Mouse (Mus musculus) brown adipose tissue, adult 24 weeks (tissue): ENCODE data around the gene Rlbp1. TPM values are rescaled to one million over a fixed set of nuclear protein-coding genes. Genes with fewer than 3 reads are reported as not detected.

Source experiments
- H3K27ac ChIP-seq: fragments of 200-500 bp; replicated peaks from 2 replicates; pipeline ENCODE4 v1.5.1; 2012; ENCODE audit warnings: low read depth, mild to moderate bottlenecking, low read length
- H3K4me1 ChIP-seq: fragments of 200-500 bp; 2 replicates; pipeline ENCODE4 v1.6.1; 2012; ENCODE audit warnings: low read length, mixed read lengths; ENCODE audit not compliant: control insufficient read depth, insufficient read depth, insufficient read length
- H3K4me3 ChIP-seq: fragments of 200-500 bp; 2 replicates; pipeline ENCODE4 v1.5.1; 2012; ENCODE audit warnings: low read depth, mild to moderate bottlenecking, low read length, moderate library complexity; ENCODE audit not compliant: insufficient read depth
- polyA plus RNA-seq: library from polyadenylated mRNA; stranded (reverse); fragments of >200 nt; gene quantifications from 2 replicates; pipeline ENCODE4 v1.2.4, GENCODE M21; 2012; ENCODE audit not compliant: missing spikeins, insufficient read depth, insufficient read length

Rlbp1 gene
- polyA plus RNA-seq, 1 experiment, result not detected

DNA sequence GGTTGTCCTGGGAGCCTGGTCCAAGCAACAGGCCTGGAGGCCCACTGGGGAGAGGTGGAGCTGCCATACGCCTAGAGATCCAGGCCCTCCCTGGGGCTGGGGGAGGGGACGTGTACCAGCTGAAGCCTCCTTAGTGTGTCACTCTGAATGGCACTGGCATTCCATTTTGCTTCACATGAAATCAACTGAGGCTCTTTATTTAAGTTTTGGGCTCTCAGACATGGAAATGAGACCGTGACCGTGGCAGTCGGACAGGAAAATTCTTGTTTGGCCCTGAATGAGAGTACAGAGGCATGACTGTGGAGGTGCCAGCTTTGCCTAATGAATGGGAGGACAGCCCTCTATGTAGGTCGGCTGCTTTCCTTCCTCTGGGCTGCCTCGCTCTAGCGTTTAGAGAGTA lies 24.6 kb downstream of the Rlbp1 start:
- H3K4me3 ChIP-seq, result no peak overlapping the region
- H3K4me1 ChIP-seq, result no peaks in the 10 kb centered on the region
- H3K27ac ChIP-seq, result no peak overlapping the region

DNA sequence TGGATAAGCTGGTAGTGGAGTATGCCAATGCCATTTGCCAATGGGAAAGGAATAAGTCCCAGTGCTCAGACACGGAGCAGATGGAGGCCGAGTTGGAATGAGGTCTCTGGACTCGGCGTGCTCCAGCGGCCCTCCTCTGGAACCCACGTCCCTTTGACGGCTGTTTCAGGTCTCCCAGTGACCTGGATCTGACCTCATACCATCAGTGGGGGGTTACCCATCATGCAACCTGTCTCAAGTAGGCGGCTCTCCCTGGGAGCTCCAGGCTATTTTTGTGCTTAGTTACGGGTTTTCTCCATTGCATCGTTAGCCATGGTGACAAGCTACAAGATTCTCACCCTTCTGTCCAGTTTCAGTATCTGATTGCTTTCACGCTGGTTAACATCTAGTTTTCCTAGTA lies 26.8 kb downstream of the Rlbp1 start:
- Histone ChIP-seq H3K27ac (no peak overlapping the region), H3K4me1 (no peaks in the 10 kb centered on the region), H3K4me3 (no peak overlapping the region)

DNA sequence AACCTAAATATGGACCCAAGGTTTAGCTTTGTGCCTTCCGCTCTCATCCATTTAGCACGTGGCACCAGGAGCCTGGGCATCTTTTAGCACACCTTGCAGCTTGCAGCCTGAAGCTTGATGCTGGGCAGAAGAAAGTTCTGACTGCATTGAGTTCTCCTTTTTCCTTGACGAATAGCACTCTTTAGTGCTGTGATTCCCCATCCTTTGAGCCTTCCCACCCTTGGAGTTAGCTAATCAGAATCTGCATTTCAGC lies 27.7 kb downstream of the Rlbp1 start:
- Histone ChIP-seq H3K4me1 (no peaks in the 10 kb centered on the region), H3K27ac (no peak overlapping the region), H3K4me3 (no peak overlapping the region)

DNA sequence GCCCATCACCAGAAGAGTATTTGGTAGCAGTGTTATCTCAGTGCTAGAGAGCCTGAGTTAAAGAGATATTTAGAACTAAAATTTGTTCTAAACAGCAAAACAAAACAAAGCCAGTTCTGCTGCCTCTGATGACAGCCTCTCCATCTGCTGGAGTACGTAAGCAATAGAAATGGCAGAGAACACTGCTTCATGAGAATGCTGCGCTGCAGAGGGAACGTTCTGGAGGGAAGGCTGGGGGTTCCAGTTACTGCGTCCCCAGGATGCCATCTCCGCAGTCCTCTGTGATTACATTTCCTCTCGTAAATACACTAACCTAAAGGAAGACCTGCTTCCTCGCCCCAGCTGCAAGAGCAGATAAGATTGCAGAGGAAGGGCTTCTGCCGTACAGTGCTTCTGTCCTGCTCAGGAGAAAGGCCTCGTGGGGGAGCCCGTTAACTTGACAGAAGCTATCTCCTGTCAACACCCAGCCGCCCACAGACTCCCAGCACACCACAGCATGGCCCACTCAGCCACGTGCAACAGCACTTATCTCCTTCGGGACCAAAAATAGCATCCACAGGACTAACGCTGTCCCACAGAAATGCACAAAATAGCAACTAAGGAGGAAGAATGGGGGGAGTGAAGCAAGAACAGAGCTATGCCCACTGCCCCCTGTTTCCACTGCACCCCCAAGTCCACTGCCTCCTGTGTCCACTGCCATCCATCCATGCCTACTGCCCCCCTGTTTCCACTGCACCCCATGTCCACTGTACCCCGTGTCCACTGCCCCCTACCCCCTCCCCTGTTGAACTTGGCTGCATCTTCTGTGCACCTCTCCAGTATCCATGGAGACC lies 28.3 kb downstream of the Rlbp1 start:
- Histone ChIP-seq H3K27ac (no peak overlapping the region), H3K4me1 (no peaks in the 10 kb centered on the region), H3K4me3 (no peak overlapping the region)

DNA sequence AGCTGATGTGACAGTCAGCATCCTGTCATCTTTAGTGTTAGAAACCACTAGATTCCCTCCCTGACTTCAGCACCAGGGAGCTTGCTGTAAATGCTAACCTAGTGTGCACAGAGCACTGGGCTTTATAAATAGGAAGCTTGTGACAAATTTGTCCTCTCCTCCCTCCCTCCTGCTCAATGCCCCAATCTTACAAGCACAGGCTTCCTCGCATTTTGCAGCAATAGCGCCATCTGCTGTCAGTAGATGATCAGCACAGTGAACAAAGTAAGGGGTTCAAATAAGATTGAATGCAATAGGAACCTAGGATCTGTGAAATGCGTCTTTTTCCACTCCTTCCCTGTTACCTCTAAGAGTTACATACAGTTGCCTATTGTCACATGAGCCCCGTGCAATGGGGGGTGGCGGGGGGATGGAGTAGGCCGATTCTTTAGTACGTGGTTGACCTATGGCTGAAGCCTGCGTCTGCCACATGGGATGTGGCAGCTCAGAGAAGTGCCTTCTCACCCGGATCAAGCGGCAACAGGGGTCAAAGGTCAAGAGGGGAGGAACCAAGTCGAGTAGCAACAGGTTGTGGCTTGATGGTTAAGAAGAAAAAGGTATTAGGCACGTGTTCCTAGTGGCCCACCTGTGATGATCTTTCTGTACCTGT lies 37.0 kb downstream of the Rlbp1 start:
- Histone ChIP-seq H3K27ac (no peak overlapping the region), H3K4me1 (no peaks in the 10 kb centered on the region), H3K4me3 (no peak overlapping the region)

DNA sequence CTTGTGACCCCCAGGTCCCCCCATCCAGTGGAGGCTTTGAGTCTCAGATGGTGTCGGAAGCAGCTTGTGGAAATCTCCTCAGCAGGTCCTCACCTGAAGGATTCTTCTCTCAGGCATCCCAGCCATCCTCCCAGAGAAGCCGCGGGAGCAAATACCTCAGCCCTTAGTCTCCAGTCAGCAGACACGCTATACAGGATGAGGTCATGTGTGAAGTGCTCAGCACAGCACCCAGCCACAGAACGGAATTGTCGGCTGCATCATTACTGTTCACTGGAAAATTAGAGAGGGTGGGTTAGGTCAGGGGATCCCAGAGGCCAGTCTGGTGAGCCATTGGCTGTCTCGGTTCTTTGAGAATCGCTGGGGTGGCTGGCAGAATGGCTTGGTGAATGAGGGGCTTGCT lies 38.0 kb downstream of the Rlbp1 start:
- Histone ChIP-seq H3K4me1 (no peaks in the 10 kb centered on the region), H3K4me3 (no peak overlapping the region), H3K27ac (no peak overlapping the region)

DNA sequence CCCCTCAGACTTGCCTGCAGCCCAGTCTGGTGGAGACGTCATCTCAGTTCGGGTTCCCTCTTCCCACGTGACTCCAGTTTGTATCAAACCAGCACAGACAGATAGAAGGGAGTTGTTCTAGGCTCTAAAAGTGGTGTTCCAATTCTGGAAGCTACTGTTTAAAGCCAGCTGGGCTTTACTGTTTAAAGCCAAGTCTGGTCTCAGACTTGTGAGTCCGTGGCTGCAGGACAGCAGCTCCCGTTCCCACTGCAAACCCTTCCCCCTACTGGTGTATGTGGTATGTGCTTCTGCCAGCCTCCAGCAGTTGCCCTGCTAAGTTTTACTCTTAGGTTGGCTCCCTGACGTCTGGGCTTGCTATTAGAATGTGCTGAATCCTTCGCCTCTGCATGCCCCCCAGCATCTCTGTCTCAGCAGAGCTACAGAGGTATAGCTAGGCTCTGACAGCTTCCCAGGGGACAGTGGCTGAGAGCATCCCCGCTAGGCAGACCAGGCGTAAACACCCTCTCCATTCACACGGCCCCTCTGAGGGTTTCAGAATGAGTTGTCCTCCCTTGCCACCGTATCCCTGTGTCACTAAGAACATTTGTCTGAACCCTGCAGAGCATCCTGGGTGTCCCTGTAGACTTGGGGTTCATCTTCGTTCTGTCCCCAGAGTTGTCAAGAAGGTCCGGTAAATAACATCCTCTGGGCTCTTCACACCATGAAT lies 39.6 kb downstream of the Rlbp1 start:
- Histone ChIP-seq H3K4me1 (no peaks in the 10 kb centered on the region), H3K27ac (no peak overlapping the region), H3K4me3 (no peak overlapping the region)

DNA sequence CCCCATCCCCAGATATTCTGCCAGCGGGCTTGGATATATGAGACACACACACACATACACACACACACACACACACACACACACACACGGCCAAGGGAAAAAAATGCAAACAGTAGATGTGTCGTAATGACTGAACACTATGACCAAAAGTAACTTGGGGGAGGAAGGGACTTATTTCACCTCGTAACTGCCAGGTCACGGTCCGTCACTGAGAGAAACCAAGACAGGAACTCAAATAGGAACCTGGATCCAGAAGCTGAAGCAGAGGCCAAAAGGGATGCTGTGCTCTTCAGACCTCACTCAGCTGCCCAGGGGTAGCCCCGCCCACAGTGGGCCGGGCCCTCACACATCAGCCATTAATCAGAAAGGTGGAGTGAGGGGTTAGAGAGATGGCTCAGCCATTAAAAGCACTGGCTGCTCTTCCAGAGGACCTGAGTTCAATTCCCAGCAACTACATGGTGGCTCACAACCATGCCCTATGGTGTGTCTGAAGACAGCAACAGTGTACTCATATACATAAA lies 40.2 kb downstream of the Rlbp1 start:
- Histone ChIP-seq H3K4me3 (no peak overlapping the region), H3K4me1 (no peaks in the 10 kb centered on the region), H3K27ac (no peak overlapping the region)

DNA sequence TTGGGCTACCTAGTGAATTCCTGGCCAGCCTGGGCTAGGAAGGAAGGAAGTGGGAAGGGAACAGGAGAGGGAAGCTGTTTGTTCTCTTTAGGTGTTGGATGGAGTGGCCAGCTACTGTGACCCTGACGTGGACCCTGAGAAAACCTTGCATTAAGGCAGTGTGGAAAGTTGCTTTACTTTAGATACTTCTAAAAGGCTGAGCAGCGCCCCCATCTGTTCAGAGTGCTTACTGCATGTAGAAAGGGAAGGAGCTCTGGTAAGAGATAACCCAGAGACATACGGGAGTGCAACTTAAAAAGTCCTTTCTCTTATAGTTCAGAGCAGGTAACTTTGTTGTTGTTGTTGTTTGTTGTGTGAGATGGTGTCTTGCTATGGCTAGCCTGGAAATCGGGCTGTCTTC lies 40.9 kb downstream of the Rlbp1 start:
- Histone ChIP-seq H3K4me3 (no peak overlapping the region), H3K4me1 (no peaks in the 10 kb centered on the region), H3K27ac (no peak overlapping the region)

DNA sequence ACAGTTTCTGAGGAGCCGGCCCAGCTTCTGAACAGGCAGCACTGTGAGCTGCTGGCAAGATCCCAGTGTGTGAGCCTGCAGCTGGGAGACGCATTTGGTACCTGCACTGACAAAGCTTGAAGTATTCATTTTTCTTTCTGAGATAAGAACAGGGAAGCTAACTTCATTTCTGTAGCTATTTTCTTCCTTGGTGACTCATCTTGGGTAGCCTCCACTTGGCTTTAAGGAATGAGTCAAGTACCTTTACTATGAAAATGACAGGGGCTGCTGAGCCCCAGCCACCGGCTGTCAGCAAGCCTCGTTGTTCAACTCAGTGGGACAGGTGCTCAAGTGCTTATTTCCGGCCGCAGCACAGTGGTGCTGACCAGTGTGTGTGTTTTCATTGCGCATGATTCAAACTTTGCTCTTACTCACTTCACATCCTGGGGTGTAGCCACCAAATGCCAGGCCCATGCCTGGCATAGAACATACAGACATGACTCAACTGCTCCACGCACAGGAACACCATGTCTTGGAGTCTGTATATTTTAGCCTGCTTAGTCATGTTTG lies 50.4 kb downstream of the Rlbp1 start:
- no peak overlapping the region for H3K27ac ChIP-seq
- no peak overlapping the region for H3K4me3 ChIP-seq
- no peaks in the 10 kb centered on the region for H3K4me1 ChIP-seq

DNA sequence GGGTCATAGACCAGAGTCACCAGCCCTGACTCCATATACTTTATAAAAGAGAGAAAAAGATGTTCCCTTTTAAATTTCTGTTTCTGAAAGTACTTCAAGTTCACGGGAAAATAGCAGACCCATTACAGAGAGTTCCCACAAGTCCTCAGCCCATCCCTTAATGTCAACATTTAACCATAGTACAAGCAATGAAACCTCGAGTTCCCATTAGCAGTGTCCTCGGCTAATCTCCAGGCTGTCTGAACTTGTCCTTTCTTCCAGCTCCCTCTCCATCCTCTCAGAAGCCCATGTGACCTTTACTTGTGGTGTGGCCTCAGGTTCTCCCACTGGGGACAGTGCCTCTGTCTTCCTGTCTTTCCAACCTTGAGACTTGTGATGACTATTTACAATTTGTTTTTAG lies 53.4 kb downstream of the Rlbp1 start:
- Histone ChIP-seq H3K4me1 (no peaks in the 10 kb centered on the region), H3K4me3 (no peak overlapping the region), H3K27ac (no peak overlapping the region)

DNA sequence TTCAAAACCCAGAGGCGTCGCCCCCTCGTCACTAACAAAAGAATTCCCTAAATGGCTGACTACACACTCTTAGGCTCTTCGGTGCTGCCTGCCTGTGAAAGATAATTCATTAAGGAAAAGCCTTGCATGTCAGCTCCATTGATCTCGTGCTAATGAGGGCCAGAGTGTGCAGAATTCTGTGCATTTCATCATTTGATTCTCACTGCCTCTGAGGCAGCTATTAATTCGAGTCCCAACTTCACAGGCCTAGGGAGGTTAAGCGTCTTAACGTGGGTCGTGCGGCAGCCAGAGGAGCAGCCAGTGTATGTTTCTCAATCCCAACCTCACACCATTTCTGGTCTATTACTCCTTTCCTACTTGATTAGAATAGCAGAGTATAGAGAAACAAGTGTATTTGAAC lies 55.7 kb downstream of the Rlbp1 start:
- Histone ChIP-seq H3K27ac (no peak overlapping the region), H3K4me1 (no peaks in the 10 kb centered on the region), H3K4me3 (no peak overlapping the region)

DNA sequence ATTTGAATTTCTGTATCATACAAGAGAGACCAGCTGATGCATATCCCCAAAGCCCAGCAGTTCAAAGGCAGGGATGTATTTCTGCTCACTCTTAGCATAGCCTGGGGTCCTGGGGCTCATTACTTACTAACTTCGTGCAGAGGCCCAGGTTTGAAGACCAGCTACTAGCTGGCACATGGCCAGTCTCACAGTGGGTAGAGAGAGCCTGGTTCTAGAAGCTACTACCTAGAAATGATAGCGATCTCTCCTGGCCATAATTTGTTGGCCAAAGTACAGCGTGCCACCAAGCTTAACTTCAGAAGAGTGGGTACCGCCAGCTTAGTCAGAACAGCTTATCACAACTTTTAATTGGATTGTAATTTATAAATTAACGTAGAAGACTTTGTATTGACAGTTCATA lies 58.1 kb downstream of the Rlbp1 start:
- no peak overlapping the region for H3K4me3 ChIP-seq
- H3K4me1 ChIP-seq, result no peaks in the 10 kb centered on the region
- no peak overlapping the region for H3K27ac ChIP-seq
